Mouse (Mus musculus): ENCODE results near the gene Bhlhe41.

The Bhlhe41 gene

DNA sequence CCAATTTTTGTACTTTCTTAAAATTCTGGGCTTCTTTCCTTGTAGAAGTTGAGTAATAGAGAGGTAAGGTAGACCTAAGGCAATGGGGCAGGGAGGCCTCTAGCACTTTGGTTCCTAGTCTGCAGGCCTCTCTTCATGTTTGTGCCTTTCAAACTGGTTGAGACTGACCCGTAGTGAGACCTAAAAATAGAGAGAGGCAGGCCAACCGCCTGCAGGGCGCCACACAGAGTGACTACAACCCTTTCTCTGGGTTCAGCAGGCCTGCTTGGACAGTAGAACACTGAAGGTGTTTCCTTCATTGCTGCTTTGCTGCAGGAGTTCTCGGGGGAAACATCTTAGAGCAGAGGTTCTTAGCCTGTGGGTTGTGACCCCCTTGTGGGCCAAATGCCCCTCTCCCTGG lies 5.6 kb upstream of the Bhlhe41 start:
- DNase-seq: no peak

DNA sequence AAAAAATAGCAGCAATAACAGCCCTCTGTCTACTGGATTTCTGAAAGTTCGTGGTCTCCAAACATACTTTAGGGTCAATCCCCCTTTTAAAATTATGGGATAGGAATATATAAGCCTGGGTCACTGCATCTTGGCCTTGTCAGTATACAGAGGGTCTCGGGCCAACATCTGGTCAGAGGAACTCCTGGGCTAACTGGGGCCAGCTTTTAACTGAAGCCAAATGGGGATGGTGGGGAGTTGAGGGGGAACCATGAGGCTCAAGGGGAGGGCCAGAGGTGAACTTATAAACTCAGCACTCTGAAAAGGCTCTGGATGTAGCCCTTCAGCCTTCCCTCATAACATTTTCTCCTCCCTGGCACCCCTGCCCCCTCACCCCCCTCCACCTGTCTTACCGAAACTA lies 1.8 kb upstream of the Bhlhe41 start:
- no peak for DNase-seq

GRCm38 (mm10) chr6:145865886-145866851 lies 811 bp upstream of the Bhlhe41 start:
- DNase-seq: peak; percentile 91

DNA sequence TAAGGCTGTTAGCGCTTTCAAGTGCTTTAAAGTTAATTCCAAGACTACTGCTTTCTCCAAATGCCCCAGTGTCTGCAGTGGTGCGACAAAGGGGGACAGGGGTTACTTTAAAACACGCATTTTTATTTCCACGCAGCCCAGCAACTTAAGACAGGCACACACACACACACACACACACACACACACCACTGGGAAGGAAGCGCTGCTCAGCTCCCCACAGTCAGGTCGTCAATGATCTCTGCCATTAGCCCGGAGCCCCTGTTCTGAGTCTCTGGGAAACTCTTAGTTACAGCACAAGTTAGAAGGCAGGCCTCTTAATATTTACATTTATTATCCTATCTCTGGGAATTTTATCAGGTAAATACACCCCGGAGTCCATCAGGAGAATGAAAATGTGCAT lies 1.2 kb downstream of the Bhlhe41 start:
- DNase-seq: no peak

DNA sequence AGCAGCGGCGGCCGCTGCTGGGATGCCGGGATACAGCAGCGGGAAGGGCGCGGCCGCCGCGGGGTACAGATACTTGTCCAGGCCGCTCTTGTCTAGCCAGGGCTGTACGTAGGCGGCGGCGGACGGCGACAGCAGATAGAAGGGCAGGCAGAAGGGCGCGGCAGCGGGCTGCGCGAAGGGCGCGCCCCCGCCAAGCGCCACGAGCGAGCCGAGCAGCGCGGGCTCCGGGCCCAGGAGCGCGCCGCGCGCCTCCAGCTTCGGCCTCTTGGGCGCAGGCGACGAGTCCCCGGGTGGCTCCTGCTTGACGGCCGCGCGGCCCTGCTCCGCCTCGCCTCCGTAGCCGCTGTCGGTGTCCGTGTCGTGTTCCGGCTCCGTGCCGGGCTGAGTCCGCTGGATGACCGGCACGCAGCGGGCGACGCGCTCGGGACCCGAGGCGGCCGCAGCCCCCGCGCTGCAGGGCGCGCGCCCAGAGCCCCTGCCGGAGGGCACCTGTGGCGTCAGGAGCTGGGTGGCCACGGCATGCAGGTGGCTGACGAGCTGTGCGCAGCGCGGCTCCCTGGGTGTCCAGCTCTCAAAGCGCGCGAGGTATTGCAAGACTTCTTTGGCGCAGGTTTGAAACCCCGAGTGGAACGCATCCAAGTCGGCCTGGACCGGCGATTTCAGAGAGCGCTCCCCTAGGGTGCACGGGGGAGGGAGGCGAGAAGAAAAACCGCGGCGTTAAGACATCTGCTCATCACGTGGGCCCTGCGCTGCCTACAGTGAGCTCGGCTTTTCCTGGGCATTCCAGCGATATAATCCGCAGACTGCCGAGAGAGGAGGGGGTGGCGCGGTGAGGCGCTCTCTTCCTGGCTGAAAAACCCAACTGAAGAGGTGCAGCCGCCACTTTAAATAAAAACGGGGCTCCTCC lies 2.0 kb downstream of the Bhlhe41 start:
- peak; percentile 73 for DNase-seq

DNA sequence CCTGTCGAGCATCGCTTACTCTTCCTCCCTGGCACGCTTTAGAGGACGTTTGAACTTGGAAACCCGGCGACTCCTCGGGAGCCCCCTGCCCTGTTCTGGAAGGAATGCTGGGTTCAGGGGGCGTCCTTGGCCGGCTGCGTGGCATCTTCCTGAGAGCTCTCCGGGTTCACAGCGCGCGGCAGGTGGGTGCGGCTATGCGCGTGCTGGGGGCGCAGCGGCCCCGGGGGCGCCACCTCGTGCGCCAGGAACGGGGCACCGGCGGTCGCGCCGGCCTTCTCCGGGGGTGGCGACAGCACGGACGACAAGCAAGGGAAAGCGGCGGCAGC lies 2.7 kb downstream of the Bhlhe41 start:
- DNase-seq: no peak

GRCm38 (mm10) chr6:145862321-145862720 lies 3.0 kb downstream of the Bhlhe41 start:
- DNase-seq: no peak

- DNase-seq: no peak
These were observed 3.7 kb downstream of the Bhlhe41 start for GRCm38 (mm10) chr6:145861462-145862227.

DNA sequence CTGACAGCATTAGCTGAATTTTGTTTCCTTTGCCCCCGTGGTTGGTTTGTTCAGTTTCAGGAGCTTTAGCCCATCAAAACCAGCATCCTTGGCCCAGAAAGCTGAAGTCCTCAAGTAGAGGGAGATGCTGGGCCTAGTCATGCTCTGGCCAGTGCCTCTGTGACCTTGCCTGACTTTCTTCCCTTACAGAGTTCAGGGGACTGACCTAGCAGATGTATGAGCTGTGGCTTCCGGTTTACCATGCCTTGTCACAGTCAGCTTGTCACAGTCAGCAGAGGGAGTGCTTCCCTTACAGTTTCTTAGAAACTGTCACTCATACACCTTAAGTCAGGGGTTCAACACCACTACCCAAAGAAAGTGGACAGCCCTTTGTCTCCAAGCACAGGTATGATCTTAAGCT lies 5.0 kb downstream of the Bhlhe41 start:
- DNase-seq: peak; percentile 54

DNA sequence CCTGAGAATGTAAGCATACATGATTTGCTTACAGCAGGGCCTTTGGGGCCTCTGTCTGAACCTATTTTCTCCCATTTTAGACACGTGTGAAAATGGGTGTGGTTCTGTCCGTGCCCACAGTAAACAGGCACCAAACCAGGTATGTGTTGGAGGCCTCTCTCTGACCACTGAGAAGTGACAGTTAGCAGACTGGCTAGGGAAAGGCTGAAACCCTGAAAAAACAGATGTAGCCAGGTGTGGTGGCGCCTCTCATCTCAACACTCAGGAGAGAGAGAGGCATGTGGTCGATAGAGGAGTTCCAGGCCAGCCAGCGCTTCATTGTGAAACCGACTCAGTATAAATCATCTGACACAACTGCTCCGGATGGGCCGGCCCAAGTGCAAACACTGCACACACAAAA lies 6.9 kb downstream of the Bhlhe41 start:
- no peak for DNase-seq

- DNase-seq: no peak
These were observed 7.9 kb downstream of the Bhlhe41 start for GRCm38 (mm10) chr6:145857428-145857827.

- peak; percentile 98 for DNase-seq
These were observed 9.4 kb downstream of the Bhlhe41 start for GRCm38 (mm10) chr6:145855720-145856551.

DNA sequence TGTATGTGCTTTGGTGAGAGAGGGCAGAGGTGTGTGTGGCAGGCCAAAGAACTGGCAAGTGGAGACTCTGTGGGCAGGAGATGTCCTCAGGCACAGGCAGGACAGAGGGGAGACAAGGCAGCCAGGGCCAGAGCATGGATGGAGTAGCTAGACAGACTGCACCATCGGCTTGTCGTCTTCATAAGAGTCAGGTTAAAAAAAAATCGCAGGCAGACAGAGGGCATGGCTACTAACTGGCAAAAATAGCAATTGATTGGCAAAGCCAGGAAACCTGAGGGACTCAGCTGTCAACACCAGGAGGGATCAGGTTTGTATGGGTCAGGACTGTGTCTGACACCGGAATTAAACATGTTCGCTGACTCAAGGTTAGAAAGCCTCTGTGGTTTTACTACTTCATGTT lies 10.6 kb downstream of the Bhlhe41 start:
- DNase-seq: no peak

DNA sequence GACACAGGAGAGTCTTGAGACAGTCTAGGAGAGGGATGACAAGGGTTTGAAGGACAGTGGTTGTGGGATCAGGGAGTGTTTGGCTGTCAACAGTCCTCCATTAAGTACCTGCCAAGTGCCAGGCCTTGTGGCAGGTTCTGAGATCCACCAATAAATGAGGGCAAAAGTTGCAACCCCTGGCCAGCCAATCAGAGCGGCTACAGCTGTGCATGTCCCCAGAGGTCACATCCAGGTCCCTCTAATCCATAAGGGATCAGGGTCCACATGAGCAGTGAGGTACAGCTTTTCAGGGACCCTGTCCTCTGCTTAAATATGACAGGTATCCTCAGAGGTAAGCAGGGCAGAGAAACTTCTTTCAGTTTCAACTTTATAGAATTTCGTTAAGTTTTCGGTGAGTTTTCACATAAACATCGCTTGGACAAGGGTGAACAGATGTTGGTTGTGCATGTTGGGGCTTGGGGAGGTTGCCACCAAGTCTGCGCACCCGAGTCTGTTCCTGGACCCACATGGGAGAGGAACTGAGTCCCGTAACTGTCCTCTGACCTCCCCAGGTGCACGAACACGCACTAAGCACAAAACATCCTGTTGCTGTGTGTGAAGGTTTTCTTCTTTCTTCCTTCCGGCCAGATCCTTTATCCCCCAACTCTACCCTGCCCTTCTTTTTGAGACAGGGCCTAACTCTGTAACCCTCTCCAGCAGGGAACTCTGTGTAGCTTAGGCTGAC lies 11.8 kb downstream of the Bhlhe41 start:
- DNase-seq: no peak

DNA sequence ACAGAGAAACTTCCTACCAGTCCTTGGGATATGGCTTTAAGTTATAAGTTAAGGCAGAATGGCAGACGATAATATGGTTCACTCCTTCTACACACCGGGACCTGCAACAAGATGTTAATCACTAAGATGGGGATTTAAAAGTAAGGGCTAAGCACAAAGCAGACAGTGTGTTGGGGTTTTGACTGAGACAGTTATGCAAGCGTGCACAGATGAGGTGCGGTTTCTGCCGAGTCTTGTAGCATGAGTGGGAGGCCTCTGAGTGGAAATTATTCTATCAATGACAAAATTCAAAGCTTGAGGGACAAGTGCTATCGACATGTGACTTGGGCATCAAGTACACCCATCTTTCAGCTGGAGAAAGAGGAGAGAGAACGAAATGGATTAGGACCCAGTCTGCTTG lies 12.7 kb downstream of the Bhlhe41 start:
- no peak for DNase-seq

DNA sequence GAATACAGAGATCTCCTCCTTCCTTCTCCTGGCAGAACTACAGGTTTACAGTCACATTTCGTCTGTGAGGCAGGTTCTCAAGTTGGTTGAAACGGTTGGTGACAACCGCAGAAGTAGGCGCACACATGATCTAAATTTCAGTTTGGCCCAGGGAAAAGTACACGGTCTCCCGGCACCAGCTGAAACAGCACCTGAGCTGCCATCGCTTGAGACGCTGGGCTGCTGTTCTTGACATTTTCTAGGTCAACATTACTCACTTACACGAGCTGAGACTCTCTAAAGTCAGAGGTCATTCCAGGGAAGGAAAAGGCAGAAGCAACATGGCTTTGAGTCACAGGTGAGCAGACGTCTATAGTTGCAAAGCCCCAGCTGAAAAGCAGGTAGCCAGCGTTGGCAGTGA lies 13.4 kb downstream of the Bhlhe41 start:
- DNase-seq: peak; percentile 30

DNA sequence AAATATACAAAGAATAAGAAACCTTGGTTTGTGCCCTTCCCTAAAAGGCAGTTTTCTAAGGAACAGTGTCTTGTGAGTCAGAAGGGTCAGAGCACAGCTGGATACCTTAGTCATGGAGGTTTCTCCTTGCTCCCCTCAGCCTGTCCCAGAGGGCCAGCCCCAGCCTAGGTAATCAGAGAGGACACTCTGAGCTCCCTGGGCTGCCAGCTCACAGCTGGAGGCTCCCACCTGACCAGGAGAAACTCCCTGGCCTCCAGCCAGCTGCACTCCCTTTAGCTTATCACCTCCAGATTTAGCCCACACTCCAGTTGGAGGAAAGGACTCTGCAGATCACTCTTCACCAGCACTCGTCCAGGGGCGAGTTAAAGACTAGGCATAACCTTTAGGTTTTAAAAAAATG lies 14.6 kb downstream of the Bhlhe41 start:
- DNase-seq: peak; percentile 61

DNA sequence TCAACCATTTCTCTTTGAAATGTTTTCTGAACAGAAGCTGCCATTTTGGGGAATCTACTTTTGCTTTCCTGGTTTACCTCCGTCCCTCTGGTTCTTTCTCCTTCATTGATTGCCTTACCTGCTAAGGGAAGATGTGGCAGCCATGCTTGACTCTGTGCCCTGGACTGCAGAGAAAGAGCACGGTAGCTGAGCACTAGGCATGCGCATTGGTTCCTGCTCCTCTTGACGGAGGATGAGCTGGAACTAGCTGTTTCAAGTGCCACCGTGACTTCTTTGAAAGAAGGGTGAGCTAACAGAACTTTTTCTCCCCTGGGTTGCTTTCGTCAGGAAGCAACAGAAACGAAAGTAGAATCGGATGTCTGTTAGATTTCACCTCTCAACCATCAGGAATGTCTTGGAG lies 17.7 kb downstream of the Bhlhe41 start:
- DNase-seq: no peak

- no peak for DNase-seq
These were observed 18.4 kb downstream of the Bhlhe41 start for GRCm38 (mm10) chr6:145846948-145847347.

GRCm38 (mm10) chr6:145846076-145846475 lies 19.3 kb downstream of the Bhlhe41 start:
- no peak for DNase-seq

DNA sequence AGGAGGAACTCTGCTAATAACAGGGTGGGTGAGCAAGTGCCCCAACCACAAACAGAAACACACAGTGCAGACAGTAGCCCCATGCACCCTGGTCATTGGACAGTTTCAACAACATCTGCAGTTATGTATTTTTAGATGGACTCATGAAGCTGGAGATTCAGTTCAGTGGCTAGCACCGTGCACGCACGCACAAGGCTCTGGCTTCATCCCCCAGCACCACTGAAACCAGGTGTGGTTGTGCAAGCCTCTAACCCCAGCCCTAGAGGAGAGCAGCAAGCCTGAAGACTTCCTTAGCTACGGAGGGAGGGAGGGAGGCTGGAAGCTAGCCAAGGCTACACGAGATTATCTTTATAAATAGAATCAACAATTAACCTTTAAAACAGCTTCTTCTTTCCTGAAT lies 19.7 kb downstream of the Bhlhe41 start:
- DNase-seq: peak; percentile 21
